Mouse (Mus musculus) granulocyte monocyte progenitor cell, adult 5-6 weeks (primary cell): ENCODE data around the gene Fbxo46. TPM values are rescaled to one million over a fixed set of nuclear protein-coding genes. Genes with fewer than 3 reads are reported as not detected.

Experiments
- ATAC-seq: replicated peaks from 2 replicates; pipeline ENCODE4 v1.8.0; 2016; ENCODE audit warnings: mild to moderate bottlenecking, moderate TSS enrichment, inconsistent platforms; ENCODE audit not compliant: poor library complexity, severe bottlenecking
- total RNA-seq, 2 experiments: library from RNA; stranded (forward) in 1 of 2; stranded (reverse) in 1 of 2; fragments of 200-712, 200-1000 nt in 1 of 2; fragments of >200 nt in 1 of 2; fragmentation: Nextera tagmentation in 1 of 2; gene quantifications; 2 replicates each; pipeline ENCODE4 v1.2.3; 2014 to 2017

Gene Fbxo46
- total RNA-seq, 2 experiments from 2014 or later, result 4.7 to 4.9 TPM

DNA sequence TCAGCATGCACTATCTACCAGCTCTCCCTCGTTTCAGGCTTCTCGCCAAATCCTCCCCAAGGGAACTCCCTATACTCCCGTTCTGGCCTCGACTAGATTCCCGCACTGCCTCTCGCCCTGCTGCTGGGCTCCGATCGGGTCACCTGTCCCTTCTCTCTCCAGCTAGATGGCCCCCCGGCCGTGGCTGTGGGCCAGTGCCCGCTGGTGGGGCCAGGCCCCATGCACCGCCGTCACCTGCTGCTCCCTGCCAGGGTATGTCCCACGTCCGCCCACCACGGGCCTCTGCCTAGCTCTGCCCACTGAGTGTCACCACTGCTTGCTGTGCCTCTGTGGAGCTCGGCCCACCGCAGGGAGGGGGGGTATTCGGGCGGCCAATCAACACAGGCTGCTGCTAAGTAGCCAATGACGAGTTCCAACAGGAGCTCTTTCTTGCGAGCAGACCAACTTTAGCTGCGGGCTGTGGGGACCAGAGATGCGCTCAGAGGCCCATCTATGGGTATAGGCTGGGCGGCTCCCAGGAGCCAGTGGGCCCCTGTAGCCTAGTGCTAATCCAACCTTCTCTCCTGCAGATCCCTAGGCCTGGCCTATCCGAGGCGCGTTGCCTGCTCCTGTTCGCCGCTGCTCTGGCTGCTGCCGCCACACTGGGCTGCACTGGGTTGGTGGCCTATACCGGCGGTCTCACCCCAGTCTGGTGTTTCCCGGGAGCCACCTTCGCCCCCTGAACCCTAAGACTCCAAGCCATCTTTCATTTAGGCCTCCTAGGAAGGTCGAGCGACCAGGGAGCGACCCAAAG is 27.1 kb upstream of the Fbxo46 start:
- no peak for ATAC-seq

DNA sequence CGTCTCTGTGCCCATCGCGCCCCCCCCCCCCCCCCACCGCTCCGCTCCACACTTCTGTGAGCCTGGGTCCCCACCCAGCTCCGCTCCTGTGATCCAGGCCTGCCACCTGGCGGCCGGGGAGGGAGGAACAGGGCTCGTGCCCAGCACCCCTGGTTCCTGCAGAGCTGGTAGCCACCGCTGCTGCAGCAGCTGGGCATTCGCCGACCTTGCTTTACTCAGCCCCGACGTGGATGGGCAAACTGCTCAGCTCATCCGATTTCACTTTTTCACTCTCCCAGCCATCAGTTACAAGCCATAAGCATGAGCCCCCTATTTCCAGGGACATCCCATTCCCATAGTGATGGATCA is 26.5 kb upstream of the Fbxo46 start:
- ATAC-seq, result peak; percentile 59

DNA sequence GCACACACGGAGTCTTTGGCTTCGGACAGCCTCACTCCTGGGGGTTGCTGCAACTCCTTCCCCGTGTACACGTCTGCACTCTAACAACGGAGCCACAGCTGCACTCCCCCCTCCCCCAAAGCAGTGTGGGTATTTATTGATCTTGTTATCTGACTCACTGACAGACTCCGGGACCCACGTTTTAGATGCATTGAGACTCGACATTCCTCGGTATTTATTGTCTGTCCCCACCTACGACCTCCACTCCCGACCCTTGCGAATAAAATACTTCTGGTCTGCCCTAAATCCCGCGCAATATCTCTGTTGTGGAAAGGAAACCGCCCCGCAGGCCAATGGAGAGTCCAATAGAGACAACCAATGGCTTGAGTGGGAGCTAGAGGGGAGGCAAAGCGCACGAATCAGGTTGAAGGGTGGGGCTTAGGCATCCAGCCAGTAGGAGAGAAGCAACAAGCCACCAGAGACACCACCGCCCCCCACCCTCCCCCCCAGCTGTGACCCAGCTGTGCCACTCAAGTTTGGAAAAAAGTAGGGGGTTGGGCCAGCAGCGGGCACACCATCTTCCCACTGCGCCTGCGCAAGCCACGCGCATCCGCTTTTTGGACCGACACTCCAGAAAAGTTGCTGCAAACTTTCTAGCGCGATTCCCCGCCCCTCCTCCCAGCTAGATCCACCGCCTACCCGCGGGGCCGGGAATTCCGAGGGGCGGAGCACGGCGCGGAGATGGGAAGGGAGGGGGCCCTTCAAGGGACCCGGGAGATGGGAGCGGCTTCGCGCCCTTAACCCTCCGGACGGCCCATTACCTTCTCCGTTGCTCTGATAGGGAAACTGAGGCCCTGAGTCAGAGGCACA is 25.9 kb upstream of the Fbxo46 start:
- peak; percentile 67 for ATAC-seq

DNA sequence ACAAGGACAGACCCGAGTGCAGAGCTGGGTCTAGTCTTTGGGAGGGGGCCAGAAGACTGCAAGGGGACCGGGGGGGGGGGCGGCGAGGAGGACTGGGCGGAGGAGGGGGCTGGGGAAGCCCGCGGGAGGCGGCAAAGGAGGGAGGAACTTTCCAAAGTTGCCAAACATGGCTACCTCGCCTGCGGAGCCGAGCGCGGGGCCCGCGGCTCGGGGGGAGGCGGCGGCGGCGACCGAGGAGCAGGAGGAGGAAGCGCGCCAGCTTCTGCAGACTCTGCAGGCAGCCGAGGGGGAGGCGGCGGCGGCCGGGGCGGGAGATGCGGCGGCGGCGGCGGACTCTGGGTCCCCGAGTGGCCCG is 25.2 kb upstream of the Fbxo46 start, which contains the start of gene Six5:
TSS of gene Six5 (plus strand) at position 124 of the 355 bp plus-strand sequence.
- peak; percentile 17; the same call in 1 of the 2 replicates for ATAC-seq

DNA sequence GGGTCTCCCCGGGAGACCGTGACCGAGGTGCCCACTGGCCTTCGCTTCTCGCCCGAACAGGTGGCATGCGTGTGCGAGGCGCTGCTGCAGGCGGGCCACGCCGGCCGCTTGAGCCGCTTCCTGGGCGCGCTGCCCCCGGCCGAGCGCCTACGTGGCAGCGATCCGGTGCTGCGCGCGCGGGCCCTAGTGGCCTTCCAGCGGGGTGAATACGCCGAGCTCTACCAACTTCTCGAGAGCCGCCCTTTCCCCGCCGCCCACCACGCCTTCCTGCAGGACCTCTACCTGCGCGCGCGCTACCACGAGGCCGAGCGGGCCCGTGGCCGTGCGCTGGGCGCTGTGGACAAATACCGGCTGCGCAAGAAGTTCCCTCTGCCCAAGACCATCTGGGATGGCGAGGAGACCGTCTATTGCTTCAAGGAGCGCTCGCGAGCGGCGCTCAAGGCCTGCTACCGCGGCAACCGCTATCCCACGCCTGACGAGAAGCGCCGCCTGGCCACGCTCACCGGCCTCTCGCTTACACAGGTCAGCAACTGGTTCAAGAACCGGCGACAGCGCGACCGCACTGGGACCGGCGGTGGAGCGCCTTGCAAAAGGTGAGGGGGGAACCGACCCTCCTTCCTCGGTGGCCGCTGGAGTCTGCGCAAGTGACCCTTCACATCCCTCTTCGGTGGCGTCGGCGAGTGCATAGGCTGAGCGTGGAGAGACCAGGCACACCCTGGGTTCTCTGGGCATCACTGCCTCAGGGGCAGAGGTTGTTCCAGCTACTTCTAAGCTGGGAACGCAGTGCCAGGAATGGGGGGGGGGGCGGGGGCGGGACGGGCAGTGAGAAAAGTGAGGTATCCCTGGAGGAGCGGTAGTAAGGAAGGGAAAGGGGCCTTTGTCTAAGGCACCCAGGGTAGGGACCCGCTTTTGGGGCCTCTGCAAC is 24.6 kb upstream of the Fbxo46 start:
- peak; percentile 8 for ATAC-seq

DNA sequence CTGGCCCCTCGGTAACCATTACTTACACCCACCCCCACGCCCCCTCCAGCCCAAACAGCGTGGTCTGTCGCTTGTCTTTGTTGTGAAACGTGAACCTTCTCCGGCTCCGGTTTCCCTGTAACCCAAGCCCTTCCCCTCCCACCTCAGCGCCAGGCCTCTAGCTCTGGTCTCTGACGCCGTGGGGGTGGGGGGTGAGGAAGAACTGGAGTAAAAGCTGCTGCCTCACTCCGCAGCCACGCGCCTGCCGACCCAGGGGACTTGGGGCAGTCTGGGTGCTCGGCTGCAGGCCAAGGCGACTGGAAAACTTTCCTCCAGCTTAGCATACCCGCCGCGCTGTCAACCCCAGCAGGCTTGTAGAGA is 23.9 kb upstream of the Fbxo46 start:
- peak; percentile 28; the same call in 1 of the 2 replicates for ATAC-seq

DNA sequence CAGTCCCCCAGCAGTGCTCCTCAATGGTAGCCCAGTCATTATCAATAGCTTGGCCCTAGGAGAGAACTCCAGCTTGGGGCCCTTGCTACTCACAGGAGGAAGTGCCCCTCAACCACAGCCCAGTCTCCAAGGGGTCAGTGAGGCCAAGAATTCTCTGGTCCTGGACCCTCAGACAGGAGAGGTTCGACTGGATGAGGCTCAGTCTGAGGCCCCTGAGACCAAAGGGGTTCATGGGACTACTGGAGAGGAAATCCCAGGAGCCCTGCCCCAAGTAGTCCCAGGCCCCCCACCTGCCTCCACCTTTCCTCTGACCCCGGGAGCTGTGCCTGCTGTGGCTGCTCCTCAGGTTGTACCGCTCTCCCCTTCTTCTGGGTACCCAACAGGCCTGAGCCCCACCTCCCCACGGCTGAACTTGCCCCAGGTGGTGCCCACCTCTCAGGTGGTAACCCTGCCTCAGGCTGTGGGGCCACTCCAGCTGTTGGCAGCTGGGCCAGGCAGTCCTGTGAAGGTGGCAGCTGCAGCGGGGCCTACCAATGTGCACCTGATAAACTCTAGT is 23.2 kb upstream of the Fbxo46 start:
- ATAC-seq, result no peak

DNA sequence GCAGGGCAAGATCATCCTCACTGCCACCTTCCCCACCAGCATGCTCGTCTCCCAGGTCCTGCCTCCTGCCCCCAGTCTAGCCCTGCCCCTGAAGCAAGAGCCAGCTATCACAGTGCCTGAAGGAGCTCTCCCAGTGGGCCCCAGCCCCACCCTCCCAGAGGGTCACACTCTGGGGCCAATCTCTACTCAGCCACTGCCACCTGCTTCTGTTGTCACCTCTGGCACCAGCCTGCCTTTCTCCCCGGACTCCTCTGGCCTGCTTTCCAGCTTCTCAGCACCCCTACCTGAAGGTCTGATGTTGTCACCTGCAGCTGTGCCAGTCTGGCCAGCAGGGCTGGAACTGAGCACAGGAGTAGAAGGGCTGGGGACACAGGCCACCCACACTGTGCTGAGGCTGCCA is 22.4 kb upstream of the Fbxo46 start:
- ATAC-seq, result no peak

DNA sequence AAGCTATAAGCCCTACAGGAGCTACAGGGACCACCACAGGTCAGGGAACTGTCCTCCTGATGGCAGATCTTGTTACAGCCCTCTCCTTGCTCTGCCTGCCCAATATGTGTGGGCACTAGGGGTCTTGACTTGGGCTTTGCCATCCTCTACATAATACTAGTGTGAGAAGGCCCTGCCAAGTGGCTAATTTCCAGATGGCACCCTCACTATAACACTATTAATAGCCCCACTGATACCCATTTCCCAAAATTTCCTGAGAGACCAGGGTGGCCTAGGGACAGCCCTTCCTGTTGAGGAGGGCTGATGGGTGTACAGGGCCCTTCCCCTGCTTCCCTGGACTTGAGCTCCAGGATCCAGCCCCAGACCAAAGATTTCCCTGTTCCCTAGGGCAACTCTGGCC is 21.8 kb upstream of the Fbxo46 start:
- no peak for ATAC-seq

DNA sequence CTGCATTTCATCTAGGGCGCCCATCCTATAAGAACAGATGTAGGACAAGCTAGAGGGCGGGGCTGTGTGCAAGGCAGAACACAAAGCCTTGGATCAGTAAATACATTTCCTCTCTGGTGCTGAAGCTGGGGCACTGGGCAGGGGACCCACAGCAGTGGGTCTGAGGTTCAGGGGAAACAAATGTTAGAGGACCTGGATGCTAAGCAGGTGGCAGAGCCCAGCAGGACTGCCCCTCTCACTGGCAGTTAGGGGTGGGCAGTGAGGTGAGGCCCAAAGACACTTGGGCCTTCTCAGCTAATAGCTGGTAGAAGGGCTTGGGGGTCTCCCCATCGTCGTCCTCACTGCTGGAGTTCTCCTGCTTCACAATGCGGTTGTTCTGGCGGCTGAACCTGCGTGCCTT is 20.8 kb upstream of the Fbxo46 start:
- no peak for ATAC-seq

DNA sequence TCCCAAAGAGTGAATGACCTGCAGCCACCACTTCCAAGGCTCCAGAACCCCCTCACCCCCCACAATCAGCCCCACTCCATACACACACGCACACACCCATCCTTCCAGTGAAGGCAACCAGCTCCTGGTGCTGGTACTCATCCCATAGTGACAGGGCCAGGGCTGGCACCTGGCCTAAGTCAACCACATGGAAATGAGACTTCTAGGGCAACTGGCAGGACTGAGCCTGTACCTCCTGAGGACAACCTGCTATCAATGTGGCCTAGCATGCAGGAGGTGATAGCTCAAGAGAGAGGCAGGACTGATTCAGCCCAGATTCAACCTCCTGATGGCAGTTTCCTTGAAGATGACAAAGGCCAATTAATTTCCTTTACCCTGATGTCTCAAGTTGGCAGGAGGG is 19.4 kb upstream of the Fbxo46 start:
- ATAC-seq, result no peak

DNA sequence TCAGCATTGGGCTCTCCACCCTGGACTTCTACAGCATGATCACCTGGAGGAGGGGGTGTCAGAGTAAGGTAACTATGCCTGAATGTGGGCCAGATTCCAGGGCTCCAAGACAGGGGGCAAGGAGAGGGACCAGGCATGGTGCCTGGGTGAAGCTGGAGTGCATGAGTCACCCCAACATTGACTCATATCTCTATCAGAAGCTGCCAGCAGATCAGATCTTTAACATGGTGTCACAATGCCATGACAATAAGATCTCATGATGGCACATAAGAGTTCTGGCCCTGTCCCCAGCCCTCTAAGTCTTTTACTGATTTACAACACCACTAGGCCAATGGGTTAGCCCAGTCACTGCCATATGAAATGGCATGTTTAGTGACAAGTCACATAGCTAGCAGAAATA is 15.9 kb upstream of the Fbxo46 start:
- peak; percentile 40; the same call in 1 of the 2 replicates for ATAC-seq

DNA sequence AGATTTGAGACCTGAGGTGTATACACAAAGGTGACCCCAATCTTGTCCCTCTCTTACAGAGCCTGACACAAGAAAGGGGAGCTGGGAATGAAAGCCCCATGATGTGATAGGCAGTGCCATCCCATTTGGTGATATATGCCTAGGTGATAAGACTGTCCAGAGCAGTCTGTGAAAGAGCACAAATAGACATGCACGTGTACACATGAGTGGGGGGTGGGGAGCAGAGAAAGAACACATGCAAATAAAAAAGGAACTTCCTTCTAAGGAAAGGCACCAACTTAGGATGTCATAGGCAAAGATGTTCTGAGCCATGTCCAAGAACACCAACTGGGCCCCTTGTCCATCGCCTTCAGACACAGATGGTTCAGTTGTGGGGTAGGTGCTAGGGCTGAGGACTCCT is 15.2 kb upstream of the Fbxo46 start:
- no peak for ATAC-seq

DNA sequence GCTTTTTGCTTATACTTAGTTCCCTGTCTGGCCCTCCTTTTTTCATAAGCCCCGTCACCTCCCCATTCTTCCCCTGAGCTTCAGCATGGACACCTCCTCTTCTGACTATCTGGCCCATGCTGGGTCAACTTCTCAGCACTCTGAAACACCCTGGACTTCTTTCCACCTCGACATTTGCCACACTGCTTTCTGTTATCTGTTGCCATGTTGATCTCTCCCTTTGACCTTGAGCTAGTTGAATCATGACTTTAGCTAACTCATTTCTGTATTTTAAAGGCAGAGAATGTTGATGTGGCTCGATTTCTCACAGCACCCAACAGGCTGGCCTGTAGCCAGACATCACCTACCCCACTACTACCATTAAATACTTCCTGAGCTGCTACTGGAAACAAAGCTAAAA is 12.2 kb upstream of the Fbxo46 start:
- ATAC-seq, result no peak

DNA sequence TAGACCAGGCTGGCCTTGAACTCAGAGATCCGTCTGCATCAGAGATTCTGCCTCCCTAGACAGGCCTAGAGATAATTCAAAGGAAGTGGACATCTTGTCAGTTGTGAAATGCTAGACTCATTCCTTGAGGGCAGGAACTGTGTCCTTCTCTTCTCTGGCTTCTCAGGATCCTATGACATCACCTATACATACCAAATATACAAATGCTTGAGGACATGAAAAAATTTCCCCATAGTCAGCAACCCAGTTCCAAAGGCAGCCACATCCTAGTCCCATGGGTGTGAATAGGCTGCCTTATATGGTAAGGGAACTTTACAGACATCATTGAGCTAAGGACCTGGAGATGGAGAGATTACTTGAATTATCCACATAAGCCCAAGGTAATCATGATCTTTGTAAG is 10.1 kb upstream of the Fbxo46 start:
- no peak; the same call in 1 of the 2 replicates for ATAC-seq

DNA sequence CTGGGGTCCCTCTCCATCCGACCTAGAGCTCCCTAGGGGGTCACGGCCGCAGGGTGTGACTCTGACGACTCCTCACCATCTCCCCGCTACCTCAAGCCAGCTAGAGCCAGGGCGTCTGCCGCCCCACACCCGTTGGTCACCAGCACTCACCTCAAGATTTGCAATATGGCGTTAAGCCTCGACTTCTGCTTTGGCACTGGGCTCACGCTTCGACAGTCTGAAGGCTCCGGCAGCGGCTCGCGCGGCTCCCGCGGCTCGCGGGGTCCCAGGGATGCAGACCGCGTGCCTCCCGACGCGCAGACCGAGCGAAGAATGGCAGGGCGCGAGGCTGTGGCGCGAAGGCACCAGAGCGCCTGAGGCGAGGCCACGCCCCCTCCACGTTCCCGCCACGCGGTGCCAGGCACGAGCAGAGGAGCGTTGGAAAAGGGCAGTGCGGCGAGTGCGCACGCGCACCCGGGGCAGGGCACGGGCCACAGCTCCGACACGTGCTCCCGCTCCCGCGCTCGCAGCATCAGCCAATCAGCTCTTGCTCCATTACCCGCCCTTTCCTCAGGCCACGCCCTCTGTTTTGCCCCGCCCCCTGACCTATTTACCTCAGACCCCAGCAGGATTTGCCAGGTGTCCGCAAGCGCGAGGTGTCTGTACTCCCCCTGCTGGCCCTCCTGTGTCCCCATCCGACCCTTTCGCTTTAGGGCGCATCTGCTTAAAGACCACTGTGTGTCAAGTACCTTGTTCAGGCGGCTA is 1.5 kb upstream of the Fbxo46 start, which contains the start of gene Gm4969:
TSS of gene Gm4969 (minus strand) at position 341 of the 744 bp plus-strand sequence.
- ATAC-seq, result peak; percentile 21

DNA sequence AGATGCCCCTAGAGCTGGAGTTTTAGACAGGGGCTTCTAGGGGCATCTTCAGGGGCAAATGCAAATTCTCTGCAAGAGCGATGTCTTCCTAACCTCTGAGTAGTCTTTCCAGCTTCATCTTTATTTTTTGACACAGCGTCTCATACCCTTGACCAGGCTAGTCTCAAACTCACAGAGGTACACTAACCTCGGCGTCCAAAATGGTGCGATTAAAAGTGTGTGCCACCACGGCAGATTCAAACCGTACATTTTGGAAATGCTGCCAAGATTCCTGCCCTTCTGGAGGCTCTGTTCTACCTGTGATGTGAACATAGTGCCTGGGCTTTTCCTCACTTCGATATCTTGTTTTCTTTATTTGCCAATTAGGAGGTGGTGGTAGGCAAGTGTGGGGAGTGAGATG is 576 bp upstream of the Fbxo46 start:
- ATAC-seq, result no peak

DNA sequence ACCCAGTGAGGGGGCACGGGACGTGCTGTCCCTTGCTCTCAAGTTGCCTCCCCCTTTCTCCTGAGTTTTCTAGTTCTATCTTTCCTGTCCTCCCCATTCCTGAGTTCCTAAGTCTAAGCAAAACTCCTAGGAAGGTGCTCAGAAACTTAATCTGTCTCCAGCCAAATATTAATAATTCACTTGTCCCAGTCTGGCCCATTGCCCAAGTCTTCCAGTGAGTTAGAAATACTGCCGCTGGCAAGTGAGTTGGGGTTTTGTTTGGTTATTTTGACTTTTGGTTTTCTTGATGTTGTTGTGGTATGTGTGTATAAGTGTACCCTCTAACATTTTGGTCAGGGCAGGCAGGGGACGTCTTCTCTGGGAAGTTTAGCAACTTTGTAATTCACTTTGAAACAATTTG is 2.0 kb downstream of the Fbxo46 start:
- ATAC-seq, result no peak

DNA sequence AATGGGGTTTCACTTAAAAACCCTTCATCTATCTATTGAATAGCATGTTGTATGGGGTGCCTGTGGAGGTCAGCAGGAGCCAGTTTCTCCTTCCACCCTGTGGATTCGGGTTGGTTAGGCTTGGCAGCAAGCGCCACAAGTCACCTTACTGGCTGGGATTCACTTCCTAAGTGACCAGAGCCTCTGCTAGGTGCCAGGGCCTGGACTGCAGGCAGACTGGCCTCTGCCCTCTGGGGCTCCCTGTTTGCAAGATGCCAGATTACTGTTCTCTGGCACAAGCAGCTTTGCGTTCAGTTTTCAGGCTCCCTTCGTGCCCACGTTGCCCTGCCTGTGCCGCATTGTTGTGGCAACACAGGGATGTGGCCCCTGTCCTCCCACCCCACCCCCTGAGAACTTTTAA is 5.1 kb downstream of the Fbxo46 start:
- ATAC-seq, result no peak

DNA sequence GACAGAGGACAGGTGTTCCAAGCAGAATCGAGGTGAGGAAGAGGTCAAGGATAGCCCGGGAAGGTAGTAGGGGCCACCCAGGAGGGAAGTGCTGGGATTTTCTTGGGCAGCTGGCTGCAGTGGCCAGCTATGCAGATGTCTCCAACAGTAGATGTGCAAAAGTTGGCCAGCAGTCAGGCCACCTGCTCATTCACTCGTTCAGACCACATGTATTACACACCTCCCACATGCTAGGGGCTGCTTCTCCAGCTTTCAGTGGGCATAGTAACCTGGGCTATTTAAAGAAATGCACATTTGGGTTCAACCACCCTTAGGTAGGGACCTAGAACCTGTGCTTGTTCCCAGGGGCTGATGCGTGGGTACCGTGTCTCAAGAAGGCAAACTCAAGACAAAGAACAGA is 8.1 kb downstream of the Fbxo46 start:
- ATAC-seq, result no peak
